Mouse (Mus musculus): ENCODE measurements around the gene Gm49711.

GRCm38 (mm10) chr16:92195094-92195493 lies 137.0 kb downstream of the Gm49711 start:
- TF ChIP-seq POLR2A (IDR thresholded peaks at IDR 0.05; ENCODE audit: borderline replicate concordance, extremely low read depth, insufficient read depth, insufficient read length, poor library complexity, severe bottlenecking): no peak
- TF ChIP-seq CTCF (IDR thresholded peaks at IDR 0.05; ENCODE audit: borderline replicate concordance, extremely low read depth, insufficient read depth, insufficient read length): no peak

Measured in brain, embryonic 14.5 days (tissue).